Mouse (Mus musculus) embryonic stem cell, embryonic (primary cell): Measurements from ENCODE around the gene Inka2.

ENCODE experiments used
- CTCF ChIA-PET, 4 experiments: fragments of 300-600 bp in 2 of 4; fragments of 350-600 bp in 2 of 4; sonication (Branson Sonifier 250); formaldehyde crosslinking; loops; one replicate each; lab custom pipeline; 2022; ENCODE audit warnings: inconsistent platforms in 2 of 4; lab: Charles Lee
- POLR2A ChIA-PET, 4 experiments: fragments of 300-600 bp in 2 of 4; fragments of 350-600 bp in 2 of 4; sonication (Branson Sonifier 250); formaldehyde crosslinking; loops; one replicate each; lab custom pipeline; 2022; ENCODE audit warnings: antibody characterized with exemption in 4 of 4, inconsistent platforms in 1 of 4; lab: Charles Lee

The Inka2 gene

DNA sequence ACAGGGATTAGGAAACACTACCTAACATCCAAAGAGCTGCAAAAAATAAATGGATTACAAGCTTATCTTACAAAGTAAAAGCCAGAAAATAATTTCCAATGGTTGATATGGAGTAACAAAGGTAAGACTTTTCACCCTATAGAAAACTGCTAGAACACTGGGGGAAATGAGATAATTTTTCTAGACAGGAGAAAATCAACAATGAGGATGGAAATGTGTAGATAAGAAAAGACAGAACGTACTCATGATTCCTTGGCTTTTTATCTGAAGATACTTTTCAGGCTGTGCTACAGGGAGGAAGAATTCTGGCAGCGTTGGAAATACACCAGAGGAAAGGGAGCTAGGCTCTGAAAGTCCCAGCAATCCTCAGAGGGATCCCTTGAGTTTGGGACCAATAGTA, 46.4 kb downstream of the Inka2 start:
- ChIA-PET CTCF (interaction anchor here in 1 of 4 experiments (1.6 kb wide), 1 partner anchor 21 kb away, joined by 4 read pairs; no protein-coding TSS in a partner anchor), POLR2A (interaction anchor here in 3 of 4 experiments (0.5 to 1.9 kb wide), 4 partner anchors 8 to 662 kb away, joined by 4 to 7 read pairs (median 5); partner anchors contain the start of gene Rap1a (in 1 of the 3))

- ChIA-PET CTCF (no interaction called here), POLR2A (no interaction called here)
Observed at GRCm38 (mm10) chr3:105754184-105754583, 49.8 kb downstream of the Inka2 start.

DNA sequence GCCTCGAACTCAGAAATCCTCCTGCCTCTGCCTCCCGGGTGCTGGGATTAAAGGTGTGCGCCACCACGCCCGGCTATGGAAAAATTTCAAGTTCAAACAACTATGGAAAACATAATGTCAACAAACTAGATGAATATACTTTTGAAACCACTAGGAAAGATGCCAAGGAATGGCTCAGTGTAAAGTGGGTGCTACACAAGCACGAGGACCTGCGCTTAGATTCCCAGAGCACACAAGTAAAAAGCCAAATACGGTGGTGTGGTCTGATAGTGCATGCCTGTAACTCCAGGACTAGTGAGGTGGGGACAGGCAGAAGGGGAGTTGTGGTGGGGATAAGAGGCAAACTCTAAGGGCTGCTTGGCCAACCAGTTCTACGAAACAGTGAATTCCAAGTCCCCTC, 50.7 kb downstream of the Inka2 start:
- POLR2A ChIA-PET: interaction anchor here in 1 of 4 experiments (0.6 kb wide), 1 partner anchor 553 kb away, joined by 3 read pairs; no protein-coding TSS in a partner anchor
- CTCF ChIA-PET: no interaction called here

DNA sequence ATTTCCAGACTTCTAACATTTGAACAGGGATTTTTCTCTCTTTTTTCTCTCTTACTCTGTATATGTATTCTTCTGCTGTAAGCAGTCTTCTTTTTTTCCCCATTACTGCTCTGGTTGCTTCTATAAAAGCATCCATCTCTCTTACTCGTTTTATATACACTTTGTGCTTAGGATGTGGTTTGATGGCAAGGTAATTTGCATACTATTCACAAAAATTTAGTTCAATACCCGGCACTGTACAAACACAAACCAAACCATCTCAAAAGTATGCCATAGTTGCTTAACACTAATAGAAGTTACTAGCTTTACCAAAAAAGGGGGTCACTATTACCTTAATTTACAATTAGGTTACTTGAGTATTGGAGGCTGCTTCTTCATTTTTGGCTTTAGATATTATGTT, 52.1 kb downstream of the Inka2 start:
- ChIA-PET CTCF (interaction anchor here in 1 of 4 experiments (0.7 kb wide), 1 partner anchor 30 kb away, joined by 9 read pairs; no protein-coding TSS in a partner anchor), POLR2A (no interaction called here)

DNA sequence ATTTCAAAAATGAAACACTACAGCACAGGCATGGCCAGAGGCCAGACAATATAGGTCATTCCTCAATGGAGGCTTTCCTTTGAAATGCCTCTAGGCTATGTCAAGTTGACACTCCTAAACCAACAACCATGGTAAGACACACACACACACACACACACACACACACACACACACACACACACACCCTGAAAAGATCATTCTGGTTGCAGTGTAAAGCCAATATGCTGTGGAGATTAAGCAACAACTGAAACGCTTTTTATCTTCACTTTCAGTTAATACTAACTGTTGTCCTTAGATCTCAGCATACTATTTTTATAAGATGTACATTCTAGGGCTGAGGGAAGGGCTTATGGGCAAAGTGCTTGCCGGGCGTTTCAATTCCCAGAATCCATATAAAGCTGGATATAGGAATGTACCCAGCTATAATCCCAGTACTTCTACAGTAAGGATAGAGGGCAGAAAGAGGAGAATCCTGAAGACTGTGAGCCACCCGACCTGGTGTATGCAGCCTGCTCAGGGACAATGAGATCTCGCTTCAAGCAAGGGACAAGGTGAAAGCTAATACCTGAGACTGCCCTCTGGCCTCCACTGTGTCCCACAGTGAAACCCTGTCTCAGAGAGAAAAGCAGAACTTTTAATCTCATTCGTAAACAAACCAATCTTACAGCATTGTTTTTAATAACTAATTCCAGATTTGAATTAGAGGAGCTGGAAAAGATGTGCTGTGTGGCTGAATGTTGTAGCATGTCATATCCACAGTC, 53.1 kb downstream of the Inka2 start:
- CTCF ChIA-PET: interaction anchor here in 1 of 4 experiments (0.7 kb wide), 1 partner anchor 81 kb away, joined by 3 read pairs; no protein-coding TSS in a partner anchor
- POLR2A ChIA-PET: interaction anchor here in 1 of 4 experiments (0.7 kb wide), 1 partner anchor 742 kb away, joined by 3 read pairs; no protein-coding TSS in a partner anchor

GRCm38 (mm10) chr3:105758098-105758497, 53.7 kb downstream of the Inka2 start:
- ChIA-PET CTCF (interaction anchor here in 1 of 4 experiments (0.7 kb wide), 1 partner anchor 80 kb away, joined by 3 read pairs; no protein-coding TSS in a partner anchor), POLR2A (no interaction called here)

DNA sequence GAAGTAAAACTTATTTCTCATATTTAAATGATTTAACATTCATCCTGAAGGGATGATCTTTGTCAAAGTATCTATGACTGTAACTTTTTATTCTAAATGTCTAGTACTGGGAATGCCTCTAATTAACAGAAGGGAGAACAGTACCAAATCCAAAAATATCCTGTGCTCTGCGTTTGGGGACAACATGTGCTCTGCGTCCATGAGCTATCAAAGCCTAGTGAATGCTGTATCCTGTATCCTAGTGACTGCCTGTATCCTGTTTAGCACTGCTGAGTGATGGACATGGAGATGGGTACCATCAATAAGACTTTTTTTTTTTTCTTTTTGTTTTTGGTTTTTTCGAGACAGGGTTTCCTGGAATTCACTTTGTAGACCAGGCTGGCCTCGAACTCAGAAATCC, 54.3 kb downstream of the Inka2 start:
- ChIA-PET POLR2A (no interaction called here), CTCF (no interaction called here)

GRCm38 (mm10) chr3:105760063-105760462, 55.7 kb downstream of the Inka2 start:
- POLR2A ChIA-PET: interaction anchor here in 2 of 4 experiments (0.6 to 1.6 kb wide), 2 partner anchors 10 to 259 kb away, joined by 3 to 5 read pairs; no protein-coding TSS in a partner anchor

DNA sequence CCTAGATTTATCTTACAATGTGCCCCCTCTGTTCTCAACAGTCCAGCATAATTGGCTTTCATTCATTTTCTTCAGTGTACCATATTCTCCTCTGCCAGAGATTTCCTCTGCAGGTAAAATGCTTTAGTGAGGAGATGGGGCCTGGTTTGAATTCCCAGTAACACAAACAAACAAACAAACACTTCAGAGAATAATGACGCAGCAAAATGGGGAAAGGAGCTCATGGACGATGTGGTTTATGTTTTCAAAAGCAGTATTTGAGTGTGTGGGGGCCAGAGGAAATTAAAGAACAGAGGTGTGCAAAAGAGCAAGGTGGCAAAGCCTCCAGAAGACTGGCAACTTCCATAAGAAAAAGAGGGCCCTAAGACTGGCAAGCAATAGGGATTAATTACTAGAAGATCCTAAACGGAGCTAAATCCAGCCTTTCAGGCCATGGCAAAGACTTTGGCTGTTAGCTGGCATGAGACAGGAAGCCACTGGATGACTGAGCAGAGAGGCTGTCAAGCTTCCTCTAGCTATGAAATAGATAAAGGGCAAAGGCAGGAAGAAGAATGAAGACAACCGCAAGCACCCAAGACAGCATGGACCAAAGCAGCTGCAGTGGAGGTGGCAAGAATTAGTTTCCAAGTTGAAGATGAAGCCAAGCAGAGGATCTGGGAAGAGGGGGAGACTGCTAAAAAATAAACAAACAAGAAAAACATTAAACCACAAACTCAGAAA, 58.9 kb downstream of the Inka2 start:
- ChIA-PET POLR2A (no interaction called here), CTCF (no interaction called here)

More at GRCm38 (mm10) chr3:105760063-105760462, 55.7 kb downstream of the Inka2 start:
- CTCF ChIA-PET: interaction anchor here in 1 of 4 experiments (1.5 kb wide), 1 partner anchor 12 kb away, joined by 3 read pairs; no protein-coding TSS in a partner anchor

GRCm38 (mm10) chr3:105768529-105768928, 64.1 kb downstream of the Inka2 start:
- ChIA-PET POLR2A (no interaction called here), CTCF (interaction anchor here in 2 of 4 experiments (0.6 to 1.0 kb wide), 3 partner anchors 131 to 230 kb away, joined by 3 to 6 read pairs (median 4); no protein-coding TSS in a partner anchor)

GRCm38 (mm10) chr3:105769380-105769779, 65.0 kb downstream of the Inka2 start:
- CTCF ChIA-PET: interaction anchor here in 3 of 4 experiments (0.6 to 1.3 kb wide), 4 partner anchors 95 to 437 kb away, joined by 3 to 6 read pairs (median 4); no protein-coding TSS in a partner anchor

More at GRCm38 (mm10) chr3:105769380-105769779, 65.0 kb downstream of the Inka2 start:
- POLR2A ChIA-PET: no interaction called here
